Mouse (Mus musculus) forebrain, postnatal 0 days (tissue): ENCODE measurements around the gene Cby3. TPM values are rescaled to one million over a fixed set of nuclear protein-coding genes. Genes with fewer than 3 reads are reported as not detected.
A peak's percentile ranks its signal among the peaks of the same experiment; 100 is the strongest.

Source experiments
- ATAC-seq: fragments of 200-750 bp; cut with Nextera tagmentation; 2 replicates; pipeline ENCODE4 v1.8.0; 2017; ENCODE audit warnings: mild to moderate bottlenecking, moderate library complexity
- DNase-seq: peaks from one replicate; pipeline ENCODE4 v3.0.0-alpha.2; 2015
- H3K27ac ChIP-seq: fragments of 300-500 bp; sonication (generic); 2 replicates; pipeline ENCODE4 v1.5.1; 2014; ENCODE audit warnings: low read depth, mild to moderate bottlenecking, antibody characterized with exemption, low read length, moderate library complexity, mixed read lengths
- H3K27me3 ChIP-seq: fragments of 300-500 bp; sonication (generic); 2 replicates; pipeline ENCODE4 v1.6.1; 2014; ENCODE audit warnings: mild to moderate bottlenecking, low read length, mixed read lengths; ENCODE audit not compliant: insufficient read depth
- H3K36me3 ChIP-seq: fragments of 300-500 bp; sonication (generic); 2 replicates; pipeline ENCODE4 v1.6.1; 2014; ENCODE audit warnings: mild to moderate bottlenecking, moderate library complexity; ENCODE audit not compliant: insufficient read depth
- H3K4me1 ChIP-seq: fragments of 300-500 bp; sonication (generic); 2 replicates; pipeline ENCODE4 v1.6.1; 2014; ENCODE audit warnings: antibody characterized with exemption; ENCODE audit not compliant: insufficient read depth
- H3K4me2 ChIP-seq: fragments of 300-500 bp; sonication (generic); 2 replicates; pipeline ENCODE4 v1.6.1; 2014; ENCODE audit warnings: low read depth, mild to moderate bottlenecking, moderate library complexity
- H3K4me3 ChIP-seq: fragments of 300-500 bp; sonication (generic); 2 replicates; pipeline ENCODE4 v1.5.1; 2014; ENCODE audit warnings: low read depth, low read length, mixed read lengths
- H3K9ac ChIP-seq: fragments of 300-500 bp; sonication (generic); 2 replicates; pipeline ENCODE4 v1.6.1; 2014; ENCODE audit warnings: mild to moderate bottlenecking
- H3K9me3 ChIP-seq: fragments of 300-500 bp; sonication (generic); 2 replicates; pipeline ENCODE4 v1.6.1; 2016; ENCODE audit warnings: low read length
- CTCF ChIP-seq: sonication (generic); IDR thresholded peaks from 2 replicates; pipeline ENCODE4 v1.5.1; 2016; ENCODE audit warnings: antibody characterized with exemption, control low read depth, low read depth
- WGBS: fragments of 180-500 bp; shearing (Covaris S2); extraction: QIAGEN DNeasy Blood & Tissue Kit; methylation state at CpG from one replicate; pipeline ENCODE4 v1.1.7; 2014; 5-methylcytosine and 5-hydroxymethylcytosine counted together
- polyA plus RNA-seq: library from polyadenylated mRNA; unstranded; fragments of >200 nt; fragmentation: Nextera tagmentation; extraction: Ambion mirVana; gene quantifications from 2 replicates; pipeline ENCODE4 v1.2.1, GENCODE M21; 2015
- total RNA-seq: library from RNA; depleted of rRNA; stranded (reverse); fragments of >200 nt; gene quantifications from 2 replicates; pipeline ENCODE4 v1.2.3, GENCODE M21; 2014

The Cby3 gene
- total and polyA plus RNA-seq, 2 experiments from 2014 or later = 1.2 TPM; not detected in 1

- Histone ChIP-seq H3K36me3 (no peaks in the 10 kb centered on the region), H3K27me3 (no peaks in the 10 kb centered on the region), H3K4me3 (no peak overlapping the region), H3K4me2 (no peak overlapping the region), H3K4me1 (0 out of 2 replicates have a peak, but pooled peaks cover 2% of the 10 kb centered on the region), H3K27ac (no peak overlapping the region), H3K9ac (no peak overlapping the region), H3K9me3 (no peaks in the 10 kb centered on the region)
- ATAC-seq (peak; percentile 81), DNase-seq (peak; percentile 91)
- 4% methylated on average over 4 of the region's 4 CpGs for WGBS
- peak; percentile 92 for TF ChIP-seq CTCF
These were observed 10.3 kb downstream of the Cby3 start for GRCm38 (mm10) chr11:50364548-50364947.

GRCm38 (mm10) chr11:50365322-50365721 lies 11.1 kb downstream of the Cby3 start:
- Histone ChIP-seq H3K4me2 (no peak overlapping the region), H3K36me3 (no peaks in the 10 kb centered on the region), H3K4me1 (no peaks in the 10 kb centered on the region), H3K27me3 (no peaks in the 10 kb centered on the region), H3K9ac (no peak overlapping the region), H3K9me3 (no peaks in the 10 kb centered on the region), H3K27ac (no peak overlapping the region), H3K4me3 (no peak overlapping the region)
- ATAC-seq = no peak
- DNase-seq = no peak
- no peak for TF ChIP-seq CTCF

GRCm38 (mm10) chr11:50367531-50367930 lies 13.3 kb downstream of the Cby3 start:
- H3K4me2 ChIP-seq = no peak overlapping the region
- 0 out of 2 replicates have a peak, but pooled peaks cover 3% of the 10 kb centered on the region for H3K4me1 ChIP-seq
- H3K36me3 ChIP-seq = no peaks in the 10 kb centered on the region
- H3K27me3 ChIP-seq = no peaks in the 10 kb centered on the region
- TF ChIP-seq CTCF = no peak
- no peak overlapping the region for H3K9ac ChIP-seq
- H3K9me3 ChIP-seq = no peaks in the 10 kb centered on the region
- H3K4me3 ChIP-seq = no peak overlapping the region
- no peak for ATAC-seq
- no peak overlapping the region for H3K27ac ChIP-seq
- DNase-seq = no peak
- 90% methylated on average over 9 of the region's 9 CpGs for WGBS

- no peak overlapping the region for H3K4me3 ChIP-seq
- no peaks in the 10 kb centered on the region for H3K9me3 ChIP-seq
- H3K36me3 ChIP-seq = no peaks in the 10 kb centered on the region
- H3K27me3 ChIP-seq = no peaks in the 10 kb centered on the region; the same call in 1 of the 2 replicates
- TF ChIP-seq CTCF = no peak
- no peak overlapping the region for H3K27ac ChIP-seq
- no peak for DNase-seq
- H3K4me2 ChIP-seq = no peak overlapping the region
- H3K9ac ChIP-seq = no peak overlapping the region
- WGBS = 83% methylated on average over 5 of the region's 5 CpGs
- H3K4me1 ChIP-seq = 0 out of 2 replicates have a peak, but pooled peaks cover 3% of the 10 kb centered on the region
- ATAC-seq = no peak
These were observed 15.2 kb downstream of the Cby3 start for GRCm38 (mm10) chr11:50369360-50369911.

DNA sequence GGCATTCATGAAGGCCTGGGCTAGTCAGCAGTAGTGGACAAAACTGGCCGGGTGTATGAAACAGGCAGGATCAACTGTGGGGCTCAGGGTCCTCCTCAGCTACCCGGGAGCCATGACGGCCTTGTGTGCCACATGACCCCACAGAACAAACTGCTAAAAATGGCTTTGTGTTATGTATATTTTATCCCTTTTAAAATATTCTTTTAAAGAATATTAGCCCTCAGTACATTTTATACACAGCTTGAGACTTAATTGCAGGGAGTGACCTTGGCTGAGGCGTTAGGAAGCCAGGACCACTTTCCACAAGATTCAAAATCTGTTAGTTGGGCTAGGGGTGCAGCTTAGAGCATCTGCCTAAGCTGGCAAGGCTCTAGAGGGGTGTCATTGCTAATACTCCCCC lies 16.7 kb downstream of the Cby3 start:
- ATAC-seq = peak; percentile 49
- WGBS = 40% methylated on average over 4 of the region's 4 CpGs
- 0 out of 2 replicates have a peak, but pooled peaks cover 3% of the 10 kb centered on the region for H3K4me1 ChIP-seq
- H3K27ac ChIP-seq = peak overlapping the region; percentile 92
- peak overlapping the region; percentile 71 for H3K9ac ChIP-seq
- H3K4me3 ChIP-seq = 0 out of 2 replicates have a peak overlapping the region, but pooled peaks have one; percentile 38
- H3K27me3 ChIP-seq = no peaks in the 10 kb centered on the region; the same call in 1 of the 2 replicates
- TF ChIP-seq CTCF = no peak
- H3K9me3 ChIP-seq = no peaks in the 10 kb centered on the region
- peak overlapping the region; percentile 55 for H3K4me2 ChIP-seq
- no peak for DNase-seq
- H3K36me3 ChIP-seq = no peaks in the 10 kb centered on the region

DNA sequence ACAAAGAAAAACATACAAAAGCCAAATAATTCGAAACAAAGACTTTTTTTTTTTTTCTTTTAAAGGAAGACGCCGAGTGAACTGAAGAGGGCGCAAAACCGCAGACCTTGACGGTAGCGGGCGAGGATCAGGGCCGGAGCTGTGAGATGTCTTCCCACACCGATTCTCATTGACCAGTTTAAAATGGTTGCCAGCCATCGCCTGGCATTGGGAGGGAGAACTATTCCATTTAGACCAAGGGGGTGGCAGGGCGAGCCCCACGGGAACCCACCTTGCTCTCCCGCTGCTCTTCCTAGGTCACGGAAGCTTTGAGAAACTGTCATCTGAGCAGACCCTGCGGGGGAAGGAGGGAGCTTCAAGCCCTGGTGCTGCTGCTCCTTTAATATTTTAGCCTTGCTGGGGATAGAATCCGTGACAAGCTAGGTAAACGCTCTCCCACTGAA lies 17.2 kb downstream of the Cby3 start:
- Histone ChIP-seq H3K4me3 (peak overlapping the region; percentile 38), H3K36me3 (no peaks in the 10 kb centered on the region), H3K27me3 (no peaks in the 10 kb centered on the region; the same call in 1 of the 2 replicates), H3K9ac (peak overlapping the region; percentile 71), H3K27ac (peak overlapping the region; percentile 92), H3K4me1 (0 out of 2 replicates have a peak, but pooled peaks cover 3% of the 10 kb centered on the region), H3K9me3 (no peaks in the 10 kb centered on the region), H3K4me2 (peak overlapping the region; percentile 55)
- ATAC-seq (peak; percentile 79), DNase-seq (peak; percentile 81)
- peak; percentile 67 for TF ChIP-seq CTCF
- WGBS = 2% methylated on average over 18 of the region's 18 CpGs

- Histone ChIP-seq H3K27ac (peak overlapping the region; percentile 92), H3K4me3 (peak overlapping the region; percentile 38; the same call in 1 of the 2 replicates), H3K36me3 (no peaks in the 10 kb centered on the region), H3K9me3 (no peaks in the 10 kb centered on the region), H3K4me1 (0 out of 2 replicates have a peak, but pooled peaks cover 3% of the 10 kb centered on the region), H3K27me3 (no peaks in the 10 kb centered on the region; the same call in 1 of the 2 replicates), H3K4me2 (peak overlapping the region; percentile 55), H3K9ac (peak overlapping the region; percentile 71)
- no peak for ATAC-seq
- no peak for TF ChIP-seq CTCF
- WGBS = 98% methylated on average over 1 of the region's 1 CpGs
- no peak for DNase-seq
These were observed 17.6 kb downstream of the Cby3 start for GRCm38 (mm10) chr11:50371911-50372310.
